Mouse (Mus musculus) embryo, embryonic 11.5 days (tissue): ENCODE measurements around the gene Lta.

Experiments
- DNase-seq: peaks from one replicate; pipeline ENCODE4 v3.0.0-alpha.2; 2012; ENCODE audit warnings: low read depth, low spot score

Gene Lta

GRCm38 (mm10) chr17:35159638-35160037 lies 45.5 kb downstream of the Lta start:
- no peak for DNase-seq

GRCm38 (mm10) chr17:35158850-35159593 lies 46.1 kb downstream of the Lta start:
- no peak for DNase-seq

- no peak for DNase-seq
Observed at GRCm38 (mm10) chr17:35157661-35158175, 47.4 kb downstream of the Lta start.

- DNase-seq: no peak
Observed at GRCm38 (mm10) chr17:35157254-35157653, 47.9 kb downstream of the Lta start.

GRCm38 (mm10) chr17:35156461-35157200 lies 48.5 kb downstream of the Lta start:
- DNase-seq: no peak

GRCm38 (mm10) chr17:35155451-35155850 lies 49.7 kb downstream of the Lta start:
- DNase-seq: no peak

GRCm38 (mm10) chr17:35154616-35155015 lies 50.5 kb downstream of the Lta start:
- no peak for DNase-seq

GRCm38 (mm10) chr17:35153931-35154330 lies 51.2 kb downstream of the Lta start:
- DNase-seq: no peak
